Mouse (Mus musculus) urinary bladder, adult 2 months (tissue): ENCODE data around the gene Gabrd. TPM values are rescaled to one million over a fixed set of nuclear protein-coding genes. Genes with fewer than 3 reads are reported as not detected.

Experiments
- DNase-seq: peaks from one replicate; pipeline ENCODE4 v3.0.0; 2022; ENCODE audit warnings: low spot score
- polyA plus RNA-seq: library from polyadenylated mRNA; depleted of rRNA; stranded (reverse); fragments of >200 nt; gene quantifications from 2 replicates; pipeline ENCODE4 v1.2.3, GENCODE M21; 2012; rRNA removed

The Gabrd gene
- polyA plus RNA-seq, 1 experiment = 0.74 TPM

- DNase-seq = no peak
Observed at GRCm38 (mm10) chr4:155343415-155344298, 54.3 kb downstream of the Gabrd start.

GRCm38 (mm10) chr4:155336284-155337050 lies 61.4 kb downstream of the Gabrd start:
- DNase-seq = no peak

Other genes starting within 250 kb of the Gabrd start
- gene Ski, start 175.5 kb downstream of the Gabrd start, polyA plus RNA-seq = 43.6 and 67.2 TPM in 2 replicates
- 47.5 and 51.8 TPM in 2 replicates for gene Faap20, start 148.3 kb downstream of the Gabrd start, polyA plus RNA-seq
- gene Prkcz, start 36.8 kb downstream of the Gabrd start, polyA plus RNA-seq = 16.3 and 17.3 TPM in 2 replicates
- 2.4 and 2.5 TPM in 2 replicates for gene Cfap74, start 11.1 kb upstream of the Gabrd start, polyA plus RNA-seq
- gene Tmem52, start 71.0 kb upstream of the Gabrd start, polyA plus RNA-seq = 2.0 and 2.5 TPM in 2 replicates
- gene Gnb1, start 93.2 kb upstream of the Gabrd start, polyA plus RNA-seq = 328 and 338 TPM in 2 replicates
- gene Nadk, start 164.3 kb upstream of the Gabrd start, polyA plus RNA-seq = 110 and 118 TPM in 2 replicates
- 6.1 and 7.8 TPM in 2 replicates for gene Slc35e2, start 203.3 kb upstream of the Gabrd start, polyA plus RNA-seq
- gene Cdk11b, start 226.7 kb upstream of the Gabrd start, polyA plus RNA-seq = 35.6 and 61.6 TPM in 2 replicates
- not detected in 2 replicates for gene Gm10563, start 247.3 kb upstream of the Gabrd start, polyA plus RNA-seq